ENCODE assay signal across 26 mouse cellular contexts in the genomic region with DNA sequence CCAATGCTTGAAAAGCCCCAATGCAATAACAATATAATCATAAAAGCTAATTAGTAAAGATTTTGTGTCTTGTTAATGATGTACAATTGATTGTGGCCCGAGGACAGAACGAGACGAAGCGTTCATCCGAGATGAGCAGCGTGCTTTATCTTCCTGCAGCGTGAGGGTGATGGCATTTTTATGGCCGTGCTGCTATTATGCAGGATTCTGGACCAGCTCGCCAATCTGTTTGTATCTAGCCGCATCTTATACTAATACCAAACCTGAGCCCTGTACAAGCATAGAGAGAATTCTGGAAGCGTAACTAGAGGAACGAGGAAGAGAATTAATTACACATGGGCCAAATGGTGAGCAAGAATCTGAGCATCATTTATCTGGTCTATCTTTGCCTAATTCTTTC.
DNase-seq lines count a peak whose midpoint lies in the region; ATAC-seq and TF ChIP-seq lines count a peak whose summit lies in the region.
"Had no signal": no experiment of that assay in that cellular context is flagged by ENCODE, and none has a peak within 500 bp of the region (broad histone marks: within the 10 kb centered on the region; RNA-seq: fewer than 3 reads in every experiment).

No protein-coding gene starts in this region.

- no peaks in the 10 kb centered on the region for H3K9me3 ChIP-seq in forebrain, embryonic 16.5 days (ENCODE audit: control insufficient read depth, low read length)
- no peaks in the 10 kb centered on the region for H3K9me3 ChIP-seq in forebrain, embryonic 12.5 days
- no peaks in the 10 kb centered on the region for H3K9me3 ChIP-seq in hindbrain, postnatal 0 days (ENCODE audit: low read length)
- H3K9me3 ChIP-seq in hindbrain, embryonic 12.5 days (replicated peaks), result no peaks in the 10 kb centered on the region
- H3K9me3 ChIP-seq in neural tube, embryonic 14.5 days (ENCODE audit: control insufficient read depth, low read length), result no peaks in the 10 kb centered on the region
- H3K9me3 ChIP-seq: forebrain, embryonic 15.5 days; heart, embryonic 10.5 days; heart, embryonic 15.5 days; limb, embryonic 12.5 days; megakaryocyte, embryonic 14.5 days; midbrain, embryonic 13.5 days had no signal

- no peak overlapping the region for H3K4me2 ChIP-seq in forebrain, embryonic 16.5 days (ENCODE audit: low read length)
- H3K4me2 ChIP-seq in forebrain, embryonic 12.5 days, result no peak overlapping the region
- H3K4me2 ChIP-seq in hindbrain, postnatal 0 days (ENCODE audit: low read depth, low read length), result no peak overlapping the region
- H3K4me2 ChIP-seq in hindbrain, embryonic 12.5 days (replicated peaks), result no peak overlapping the region
- no peak overlapping the region for H3K4me2 ChIP-seq in neural tube, embryonic 14.5 days (ENCODE audit: low read depth, low read length)
- H3K4me2 ChIP-seq: forebrain, embryonic 15.5 days; heart, embryonic 15.5 days; limb, embryonic 12.5 days; liver, embryonic 11.5 days; midbrain, embryonic 13.5 days had no signal

- H3K27ac ChIP-seq in forebrain, embryonic 16.5 days (ENCODE audit: low read length), result peak overlapping the region; percentile 0; the same call in 1 of the 2 replicates
- H3K27ac ChIP-seq in forebrain, embryonic 12.5 days, result no peak overlapping the region
- H3K27ac ChIP-seq in hindbrain, postnatal 0 days, result no peak overlapping the region
- no peak overlapping the region for H3K27ac ChIP-seq in hindbrain, embryonic 12.5 days
- H3K27ac ChIP-seq in neural tube, embryonic 14.5 days (ENCODE audit: low read depth, low read length), result no peak overlapping the region
- no peak overlapping the region for H3K27ac ChIP-seq in left cerebral cortex, adult 2 months
- H3K27ac ChIP-seq: forebrain, embryonic 15.5 days; heart, embryonic 10.5 days; heart, embryonic 15.5 days; limb, embryonic 12.5 days; midbrain, embryonic 13.5 days had no signal

- H3K4me1 ChIP-seq in forebrain, embryonic 16.5 days (replicated peaks; ENCODE audit: control insufficient read depth, insufficient read depth, low read length), result no peaks in the 10 kb centered on the region
- H3K4me1 ChIP-seq in forebrain, embryonic 12.5 days, result no peaks in the 10 kb centered on the region
- no peaks in the 10 kb centered on the region for H3K4me1 ChIP-seq in hindbrain, postnatal 0 days (ENCODE audit: insufficient read depth, low read length)
- H3K4me1 ChIP-seq in hindbrain, embryonic 12.5 days, result no peaks in the 10 kb centered on the region
- no peaks in the 10 kb centered on the region for H3K4me1 ChIP-seq in neural tube, embryonic 14.5 days (ENCODE audit: control insufficient read depth, insufficient read depth, low read length)
- H3K4me1 ChIP-seq: heart, embryonic 10.5 days; heart, embryonic 15.5 days; limb, embryonic 12.5 days; megakaryocyte, embryonic 14.5 days; midbrain, embryonic 13.5 days had no signal

- WGBS in forebrain, embryonic 16.5 days, result 74% methylated on average over 12 of the region's 12 CpGs
- WGBS in forebrain, embryonic 12.5 days, result 89% methylated on average over 12 of the region's 12 CpGs
- WGBS in hindbrain, postnatal 0 days, result 56% methylated on average over 12 of the region's 12 CpGs
- 72% methylated on average over 12 of the region's 12 CpGs for WGBS in hindbrain, embryonic 12.5 days
- 16% methylated on average over 12 of the region's 12 CpGs for WGBS in neural tube, embryonic 14.5 days

- peak; percentile 34 for DNase-seq in hindbrain, postnatal 0 days (ENCODE audit: low spot score)
- DNase-seq in Muller cell, postnatal 12 days (ENCODE audit: inconsistent ontology term), result peak; percentile 7
- no peak for DNase-seq in right cerebral cortex, postnatal 25 days
- no peak for DNase-seq in left cerebral cortex, adult 2 months (ENCODE audit: extremely low spot score in 1 of 2, low spot score in 2 of 2)
- DNase-seq: adrenal gland, adult 8-10 months; cerebellum, adult 9-10 months; cerebellum, postnatal 36 days; gastrocnemius, postnatal 14 days; kidney, adult 9 months; kidney, postnatal 10 days; lung, postnatal 4 days; thymus, adult 2 months; thymus, postnatal 36 days had no signal

- no peak for ATAC-seq in forebrain, embryonic 16.5 days
- ATAC-seq in forebrain, embryonic 12.5 days (ENCODE audit: low FRiP score), result no peak
- ATAC-seq in hindbrain, postnatal 0 days, result no peak
- ATAC-seq in hindbrain, embryonic 12.5 days (ENCODE audit: low FRiP score), result no peak
- ATAC-seq in neural tube, embryonic 14.5 days (ENCODE audit: low read depth), result peak; percentile 66; the same call in 1 of the 2 replicates
- ATAC-seq: forebrain, embryonic 15.5 days; intestine, postnatal 0 days; midbrain, embryonic 13.5 days had no signal

- TF ChIP-seq CTCF in hindbrain, postnatal 0 days (IDR thresholded peaks at IDR 0.05; ENCODE audit: low read depth), result no peak
- no peak for TF ChIP-seq CTCF in left cerebral cortex, adult 2 months (IDR thresholded peaks at IDR 0.05)

- no peaks in the 10 kb centered on the region for H3K27me3 ChIP-seq in forebrain, embryonic 16.5 days (replicated peaks; ENCODE audit: control insufficient read depth, insufficient read depth, low read length)
- 0 out of 2 replicates have a peak, but pooled peaks cover 4% of the 10 kb centered on the region for H3K27me3 ChIP-seq in forebrain, embryonic 12.5 days
- no peaks in the 10 kb centered on the region for H3K27me3 ChIP-seq in hindbrain, postnatal 0 days (ENCODE audit: insufficient read depth, low read length)
- H3K27me3 ChIP-seq in hindbrain, embryonic 12.5 days, result no peaks in the 10 kb centered on the region
- H3K27me3 ChIP-seq in neural tube, embryonic 14.5 days (ENCODE audit: control insufficient read depth, insufficient read depth, low read length), result no peaks in the 10 kb centered on the region
- H3K27me3 ChIP-seq: CH12.LX; forebrain, embryonic 15.5 days; heart, embryonic 15.5 days; limb, embryonic 12.5 days; megakaryocyte, embryonic 14.5 days; midbrain, embryonic 13.5 days had no signal

- H3K4me3 ChIP-seq in forebrain, embryonic 16.5 days (replicated peaks; ENCODE audit: low read length), result no peak overlapping the region
- H3K4me3 ChIP-seq in forebrain, embryonic 12.5 days (replicated peaks), result no peak overlapping the region
- no peak overlapping the region for H3K4me3 ChIP-seq in hindbrain, postnatal 0 days (ENCODE audit: low read length)
- H3K4me3 ChIP-seq in hindbrain, embryonic 12.5 days, result no peak overlapping the region
- H3K4me3 ChIP-seq in neural tube, embryonic 14.5 days (ENCODE audit: low read depth, low read length), result no peak overlapping the region
- no peak overlapping the region for H3K4me3 ChIP-seq in left cerebral cortex, adult 2 months
- H3K4me3 ChIP-seq: forebrain, embryonic 15.5 days; heart, embryonic 10.5 days; heart, embryonic 15.5 days; limb, embryonic 12.5 days; megakaryocyte, embryonic 14.5 days; midbrain, embryonic 13.5 days had no signal

- intact Hi-C loops in left cerebral cortex, adult 2 months (cut with DNase I), result no loop called here

- H3K36me3 ChIP-seq in forebrain, embryonic 16.5 days (ENCODE audit: control insufficient read depth, insufficient read depth), result no peaks in the 10 kb centered on the region
- H3K36me3 ChIP-seq in forebrain, embryonic 12.5 days (replicated peaks), result no peaks in the 10 kb centered on the region
- no peaks in the 10 kb centered on the region for H3K36me3 ChIP-seq in hindbrain, postnatal 0 days (ENCODE audit: insufficient read depth, low read length)
- H3K36me3 ChIP-seq in hindbrain, embryonic 12.5 days, result no peaks in the 10 kb centered on the region
- no peaks in the 10 kb centered on the region for H3K36me3 ChIP-seq in neural tube, embryonic 14.5 days (ENCODE audit: control insufficient read depth, insufficient read depth, low read length)
- H3K36me3 ChIP-seq: forebrain, embryonic 15.5 days; heart, embryonic 10.5 days; heart, embryonic 15.5 days; limb, embryonic 12.5 days; midbrain, embryonic 13.5 days had no signal

- no peak overlapping the region for H3K9ac ChIP-seq in forebrain, embryonic 16.5 days (replicated peaks; ENCODE audit: low read depth, low read length)
- H3K9ac ChIP-seq in forebrain, embryonic 12.5 days, result no peak overlapping the region
- no peak overlapping the region for H3K9ac ChIP-seq in hindbrain, postnatal 0 days (replicated peaks; ENCODE audit: low read length)
- H3K9ac ChIP-seq in hindbrain, embryonic 12.5 days, result no peak overlapping the region
- no peak overlapping the region for H3K9ac ChIP-seq in neural tube, embryonic 14.5 days (replicated peaks; ENCODE audit: low read depth, low read length)
- H3K9ac ChIP-seq: forebrain, embryonic 15.5 days; heart, embryonic 15.5 days; limb, embryonic 12.5 days; midbrain, embryonic 13.5 days had no signal

Comparison
In these comparisons a context has a peak if more than half of its experiments do, and no peak if none do; other contexts are left out.
1. DNase-seq: peak in hindbrain, postnatal 0 days (single experiment) and Muller cell, postnatal 12 days (single experiment); none in right cerebral cortex, postnatal 25 days (single experiment) and left cerebral cortex, adult 2 months (0 of 2).